Mouse (Mus musculus) gastrocnemius, postnatal 4 days (tissue): ENCODE measurements at regions not wholly inside any gene's neighbourhood (a gene's known extent, or its start where the extent isn't known, plus 50 kb on each side); places are given as distances from the start of the nearest gene placed in this dataset.

Experiments
- DNase-seq, 2 experiments: peaks; one replicate each; pipeline ENCODE4 v3.0.0; 2021 to 2022; ENCODE audit warnings: low spot score in 2 of 2, mixed read lengths in 2 of 2

GRCm38 (mm10) chr2:19714025-19714424, 56.5 kb downstream of the Otud1 start:
- DNase-seq = no peak

- DNase-seq = peak; percentile 31 to 60
Observed at GRCm38 (mm10) chr2:19715564-19716238, 58.1 kb downstream of the Otud1 start.

- DNase-seq = no peak
Observed at GRCm38 (mm10) chr2:19716388-19716787, 58.8 kb downstream of the Otud1 start.

- DNase-seq = no peak
Observed at GRCm38 (mm10) chr2:19726085-19726484, 68.5 kb downstream of the Otud1 start.

- peak; percentile 32 to 46 for DNase-seq
Observed at GRCm38 (mm10) chr2:19726904-19727303, 69.4 kb downstream of the Otud1 start.

GRCm38 (mm10) chr2:19732922-19733859, 75.6 kb downstream of the Otud1 start:
- no peak for DNase-seq

GRCm38 (mm10) chr2:19734164-19734870, 76.8 kb downstream of the Otud1 start:
- DNase-seq = no peak

GRCm38 (mm10) chr2:19741508-19741907, 84.0 kb downstream of the Otud1 start:
- DNase-seq = no peak

GRCm38 (mm10) chr2:19743467-19743866, 85.9 kb downstream of the Otud1 start:
- DNase-seq = no peak

- no peak for DNase-seq
Observed at GRCm38 (mm10) chr2:19744986-19745660, 87.6 kb downstream of the Otud1 start.

GRCm38 (mm10) chr2:19752753-19753152, 95.2 kb downstream of the Otud1 start:
- DNase-seq = no peak

- DNase-seq = no peak
Observed at GRCm38 (mm10) chr2:19753479-19753878, 95.9 kb downstream of the Otud1 start.

- no peak for DNase-seq
Observed at GRCm38 (mm10) chr2:19757910-19758309, 100.4 kb downstream of the Otud1 start.

GRCm38 (mm10) chr2:19759169-19759568, 101.6 kb downstream of the Otud1 start:
- no peak for DNase-seq

GRCm38 (mm10) chr2:19759577-19759976, 102.0 kb downstream of the Otud1 start:
- no peak for DNase-seq

GRCm38 (mm10) chr2:19762996-19763395, 105.4 kb downstream of the Otud1 start:
- no peak for DNase-seq

GRCm38 (mm10) chr2:19784913-19785312, 124.7 kb upstream of the Etl4 start:
- no peak for DNase-seq

- DNase-seq = no peak
Observed at GRCm38 (mm10) chr2:19785663-19786260, 123.8 kb upstream of the Etl4 start.

- DNase-seq = no peak
Observed at GRCm38 (mm10) chr2:19792177-19792576, 117.4 kb upstream of the Etl4 start.

GRCm38 (mm10) chr2:19796790-19797189, 112.8 kb upstream of the Etl4 start:
- DNase-seq = no peak
